Mouse (Mus musculus) midbrain, embryonic 16.5 days (tissue): ENCODE data around the gene Rbfox2. TPM values are rescaled to one million over a fixed set of nuclear protein-coding genes. Genes with fewer than 3 reads are reported as not detected.

Source experiments
- ATAC-seq: fragments of 200-750 bp; cut with Nextera tagmentation; 2 replicates; pipeline ENCODE4 v1.8.0; 2017; ENCODE audit warnings: moderate TSS enrichment
- H3K27ac ChIP-seq: fragments of 300-500 bp; sonication (generic); 2 replicates; pipeline ENCODE4 v1.5.1; 2014; ENCODE audit warnings: mild to moderate bottlenecking, low read length, mixed read lengths
- H3K27me3 ChIP-seq: fragments of 300-500 bp; sonication (generic); 2 replicates; pipeline ENCODE4 v1.6.1; 2014; ENCODE audit warnings: low read depth, low read length, mixed read lengths; ENCODE audit not compliant: control insufficient read depth, insufficient read depth
- H3K36me3 ChIP-seq: fragments of 300-500 bp; sonication (generic); 2 replicates; pipeline ENCODE4 v1.6.1; 2014; ENCODE audit warnings: mild to moderate bottlenecking, low read length, moderate library complexity, mixed read lengths; ENCODE audit not compliant: control insufficient read depth, insufficient read depth
- H3K4me1 ChIP-seq: fragments of 300-500 bp; sonication (generic); 2 replicates; pipeline ENCODE4 v1.6.1; 2014; ENCODE audit warnings: mild to moderate bottlenecking, low read length, mixed read lengths; ENCODE audit not compliant: control insufficient read depth, insufficient read depth
- H3K4me2 ChIP-seq: fragments of 300-500 bp; sonication (generic); 2 replicates; pipeline ENCODE4 v1.6.1; 2014; ENCODE audit warnings: mild to moderate bottlenecking, low read length, mixed read lengths
- H3K4me3 ChIP-seq: fragments of 300-500 bp; sonication (generic); 2 replicates; pipeline ENCODE4 v1.5.1; 2014; ENCODE audit warnings: low read depth, mild to moderate bottlenecking, low read length, moderate library complexity, mixed read lengths
- H3K9ac ChIP-seq: fragments of 300-500 bp; sonication (generic); 2 replicates; pipeline ENCODE4 v1.6.1; 2014; ENCODE audit warnings: low read depth, low read length, mixed read lengths
- H3K9me3 ChIP-seq: fragments of 300-500 bp; sonication (generic); replicated peaks from 2 replicates; pipeline ENCODE4 v1.6.1; 2014; ENCODE audit warnings: mild to moderate bottlenecking, low read length, mixed read lengths; ENCODE audit not compliant: control insufficient read depth, poor library complexity, severe bottlenecking
- WGBS: fragments of 180-500 bp; shearing (Covaris S2); extraction: QIAGEN DNeasy Blood & Tissue Kit; methylation state at CpG from one replicate; pipeline ENCODE4 v1.1.7; 2014; 5-methylcytosine and 5-hydroxymethylcytosine counted together
- polyA plus RNA-seq: library from polyadenylated mRNA; unstranded; fragments of >200 nt; fragmentation: Nextera tagmentation; extraction: Ambion mirVana; gene quantifications from 2 replicates; pipeline ENCODE4 v1.2.1, GENCODE M21; 2015

Gene Rbfox2
- polyA plus RNA-seq, 1 experiment from 2014 or later = 165 TPM

DNA sequence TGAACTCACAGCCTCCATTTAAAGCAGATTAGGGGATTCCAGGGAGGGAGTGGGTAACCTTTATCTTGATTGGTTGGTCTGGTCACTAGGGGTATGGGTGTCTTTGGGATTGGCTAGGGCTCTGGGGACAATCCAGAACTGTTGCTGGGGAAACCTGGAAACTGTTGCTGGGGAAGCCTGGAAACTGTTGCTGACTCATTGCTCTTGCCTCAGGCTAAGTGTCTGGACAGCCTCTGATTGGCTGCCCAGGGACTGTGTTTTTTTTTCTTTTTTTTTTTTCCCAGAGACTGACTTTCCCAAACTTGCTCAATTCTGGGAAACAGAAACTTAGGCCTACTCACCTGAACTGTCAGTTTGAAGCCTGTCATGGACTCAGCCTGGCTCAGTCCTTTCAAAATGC, 248.2 kb downstream of the Rbfox2 start:
- no peak overlapping the region for H3K27ac ChIP-seq
- H3K4me3 ChIP-seq = no peak overlapping the region
- no peak overlapping the region for H3K9ac ChIP-seq
- H3K9me3 ChIP-seq = no peaks in the 10 kb centered on the region
- no peaks in the 10 kb centered on the region for H3K36me3 ChIP-seq
- peaks cover 8% of the 10 kb centered on the region for H3K4me1 ChIP-seq
- H3K4me2 ChIP-seq = no peak overlapping the region
- no peaks in the 10 kb centered on the region for H3K27me3 ChIP-seq
- ATAC-seq = no peak

DNA sequence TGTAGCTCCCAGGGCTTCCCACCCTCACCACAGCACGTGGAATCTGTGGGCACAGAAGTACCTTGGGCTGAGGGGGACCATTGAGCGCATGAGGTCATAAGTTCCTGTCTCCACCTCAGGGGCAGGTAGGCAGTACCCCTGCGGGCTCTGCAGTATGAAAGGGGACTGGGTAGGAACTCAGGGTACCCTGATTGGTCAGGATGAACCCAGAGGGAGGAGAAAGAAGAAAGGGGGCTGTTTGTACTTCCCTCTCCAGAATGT, 250.1 kb downstream of the Rbfox2 start:
- no peak for ATAC-seq
- no peak overlapping the region for H3K9ac ChIP-seq
- H3K4me2 ChIP-seq = no peak overlapping the region
- H3K4me1 ChIP-seq = peaks cover 8% of the 10 kb centered on the region
- H3K9me3 ChIP-seq = no peaks in the 10 kb centered on the region
- H3K4me3 ChIP-seq = no peak overlapping the region
- no peaks in the 10 kb centered on the region for H3K36me3 ChIP-seq
- 71% methylated on average over 3 of the region's 3 CpGs for WGBS
- no peak overlapping the region for H3K27ac ChIP-seq
- no peaks in the 10 kb centered on the region for H3K27me3 ChIP-seq

DNA sequence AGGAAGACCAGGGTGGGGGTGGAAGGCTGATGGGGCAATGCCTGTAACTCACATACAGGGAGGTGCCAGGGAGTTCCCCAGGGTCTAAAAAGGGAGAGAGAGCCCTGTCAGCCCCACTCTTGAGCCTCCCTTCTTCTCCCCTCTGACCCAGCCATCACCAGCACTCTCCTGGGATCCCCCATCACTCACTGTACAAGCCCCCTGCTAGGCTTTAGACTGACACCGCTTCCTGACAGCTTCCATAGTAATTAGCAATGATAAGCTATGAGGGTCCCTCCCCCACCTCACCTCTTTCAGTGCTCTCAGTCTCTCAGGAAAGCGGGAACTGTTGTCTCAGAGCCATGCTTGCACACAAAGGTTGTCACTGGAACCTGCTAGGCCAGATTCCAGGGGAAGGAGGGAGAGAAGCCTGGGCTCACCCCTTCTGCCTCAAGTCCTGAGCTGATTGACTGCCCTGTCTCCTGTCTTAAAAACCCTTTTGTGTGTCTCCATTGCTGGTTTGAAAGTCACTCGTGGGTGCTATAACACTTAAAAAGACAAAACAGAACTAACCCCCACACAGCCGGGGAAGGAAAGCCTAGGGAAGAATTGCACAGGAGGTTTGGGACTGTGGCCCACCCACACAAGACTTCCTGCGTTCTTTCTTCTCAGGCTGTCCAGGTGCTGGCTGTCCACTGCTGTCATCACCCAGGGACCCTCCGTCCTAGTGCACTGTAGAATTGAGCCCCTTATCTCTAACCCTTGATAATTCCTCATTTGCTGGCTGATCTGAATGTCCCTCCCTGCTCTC, 250.6 kb downstream of the Rbfox2 start:
- no peaks in the 10 kb centered on the region for H3K36me3 ChIP-seq
- 0 out of 2 replicates have a peak overlapping the region, but pooled peaks have one; percentile 8 for H3K9ac ChIP-seq
- 29% methylated on average over 6 of the region's 6 CpGs for WGBS
- H3K4me1 ChIP-seq = peaks cover 8% of the 10 kb centered on the region
- H3K27ac ChIP-seq = peak overlapping the region; percentile 36; the same call in 1 of the 2 replicates
- H3K9me3 ChIP-seq = no peaks in the 10 kb centered on the region
- H3K4me2 ChIP-seq = no peak overlapping the region
- no peak; the same call in 1 of the 2 replicates for ATAC-seq
- no peaks in the 10 kb centered on the region for H3K27me3 ChIP-seq
- no peak overlapping the region for H3K4me3 ChIP-seq

DNA sequence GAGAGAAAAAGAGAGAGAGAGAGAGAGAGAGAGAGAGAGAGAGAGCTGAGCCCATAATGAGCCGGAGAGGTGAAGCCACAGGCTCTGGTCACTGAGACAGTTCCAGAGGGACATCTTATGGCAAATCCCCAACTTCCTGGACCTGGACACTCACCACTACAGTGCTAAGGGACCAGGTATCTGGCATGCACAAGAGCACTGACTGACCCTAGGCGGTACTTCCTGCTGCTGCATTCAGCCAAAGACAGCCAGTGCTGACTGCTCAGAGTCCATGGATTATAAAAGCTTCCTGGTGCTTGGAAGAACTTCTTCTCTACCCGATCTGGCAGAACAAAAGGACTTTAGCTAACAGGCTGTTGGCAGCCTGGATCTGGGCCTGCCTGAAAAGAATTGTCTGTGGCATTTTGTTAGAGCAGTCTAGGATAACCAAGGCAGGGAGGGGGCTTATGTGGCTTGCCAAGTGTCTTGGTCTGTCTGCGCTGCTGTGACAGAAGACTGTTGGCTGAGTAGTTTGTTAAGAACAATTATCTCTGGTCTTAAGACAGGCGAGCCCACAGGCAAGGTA, 252.1 kb downstream of the Rbfox2 start:
- Histone ChIP-seq H3K27ac (no peak overlapping the region), H3K9ac (no peak overlapping the region), H3K4me2 (no peak overlapping the region), H3K4me1 (peaks cover 8% of the 10 kb centered on the region), H3K4me3 (no peak overlapping the region), H3K9me3 (no peaks in the 10 kb centered on the region), H3K36me3 (no peaks in the 10 kb centered on the region), H3K27me3 (no peaks in the 10 kb centered on the region)
- ATAC-seq = no peak
- WGBS = 45% methylated on average over 5 of the region's 5 CpGs

DNA sequence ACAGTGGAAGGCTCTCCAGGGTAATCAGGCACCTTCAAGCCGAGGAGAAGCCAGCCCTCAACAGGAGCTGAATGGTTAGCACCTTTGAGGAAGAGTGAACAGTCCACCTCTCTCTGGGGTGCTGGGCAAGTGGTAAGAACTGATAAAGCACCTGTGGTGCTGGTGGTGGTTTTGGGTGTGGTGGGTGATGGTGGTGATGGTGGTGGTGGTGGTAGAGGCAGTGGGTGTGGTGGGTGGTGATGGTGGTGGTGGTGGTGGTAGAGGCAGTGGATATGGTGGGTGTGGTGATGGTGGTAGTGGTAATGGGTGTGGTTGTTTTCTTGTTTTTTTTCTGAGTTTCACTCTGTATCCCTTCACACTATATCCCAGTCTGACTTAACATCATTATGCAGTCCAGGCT, 253.8 kb downstream of the Rbfox2 start:
- H3K9me3 ChIP-seq = no peaks in the 10 kb centered on the region
- peaks cover 8% of the 10 kb centered on the region for H3K4me1 ChIP-seq
- no peak overlapping the region for H3K27ac ChIP-seq
- no peak overlapping the region for H3K4me2 ChIP-seq
- no peaks in the 10 kb centered on the region for H3K27me3 ChIP-seq
- 89% methylated on average over 1 of the region's 1 CpGs for WGBS
- H3K9ac ChIP-seq = no peak overlapping the region
- no peak overlapping the region for H3K4me3 ChIP-seq
- H3K36me3 ChIP-seq = no peaks in the 10 kb centered on the region
- no peak for ATAC-seq

DNA sequence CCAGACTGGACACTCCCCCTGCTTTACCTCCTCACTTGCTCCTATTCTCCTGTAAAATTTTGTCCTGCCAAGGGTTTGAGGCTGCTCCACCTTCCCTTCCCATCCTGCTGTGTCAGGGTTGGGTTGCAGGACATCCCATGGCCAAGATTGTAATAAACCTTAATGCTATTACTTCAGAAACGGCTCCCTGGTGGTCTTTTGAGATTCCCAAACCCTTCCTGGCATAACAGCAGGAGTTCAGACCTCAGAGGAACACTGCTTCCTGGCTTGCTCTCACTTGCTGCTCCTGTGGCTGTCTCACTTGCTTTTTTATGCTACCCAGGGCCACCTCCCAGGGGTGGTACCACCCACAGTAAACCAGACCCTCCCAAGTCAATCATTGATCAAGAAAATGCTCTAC, 254.6 kb downstream of the Rbfox2 start:
- Histone ChIP-seq H3K4me3 (no peak overlapping the region), H3K36me3 (no peaks in the 10 kb centered on the region), H3K4me2 (no peak overlapping the region), H3K9ac (no peak overlapping the region), H3K4me1 (peaks cover 8% of the 10 kb centered on the region), H3K27ac (no peak overlapping the region), H3K9me3 (no peaks in the 10 kb centered on the region), H3K27me3 (no peaks in the 10 kb centered on the region)
- ATAC-seq = no peak
- 30% methylated on average over 1 of the region's 1 CpGs for whole genome bisulfite sequencing

DNA sequence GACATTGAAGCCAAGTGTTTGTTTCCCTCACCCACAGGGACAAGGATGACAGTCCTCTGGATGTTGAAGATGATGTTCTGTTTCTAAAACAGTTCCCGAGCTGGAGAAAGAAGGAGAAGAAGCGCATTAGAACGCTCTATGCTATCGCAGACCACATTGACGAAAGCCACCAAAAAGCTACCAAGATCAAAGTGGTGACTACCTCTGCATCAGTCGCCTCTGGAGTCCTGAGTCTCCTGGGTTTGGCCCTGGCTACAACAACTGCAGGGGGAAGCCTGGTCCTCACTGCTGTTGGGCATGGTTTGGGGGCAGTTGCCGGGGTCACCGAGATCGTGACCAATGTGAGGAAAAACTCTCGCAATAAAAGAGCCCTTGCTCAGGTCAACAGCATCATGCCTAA, 256.2 kb downstream of the Rbfox2 start, which contains the start of gene Mb:
Mb (minus strand) TSS at position 101 of the 400 bp plus-strand sequence.
- H3K4me1 ChIP-seq = no peaks in the 10 kb centered on the region; the same call in 1 of the 2 replicates
- no peak within 1 kb of the TSS for H3K9ac ChIP-seq
- no peaks in the 10 kb centered on the region for H3K36me3 ChIP-seq
- no peaks in the 10 kb centered on the region for H3K27me3 ChIP-seq
- ATAC-seq = no peak
- no peak within 1 kb of the TSS for H3K4me2 ChIP-seq
- no peak within 1 kb of the TSS for H3K27ac ChIP-seq
- WGBS = 94% methylated on average over 10 of the region's 10 CpGs
- H3K9me3 ChIP-seq = no peaks in the 10 kb centered on the region
- no peak within 1 kb of the TSS for H3K4me3 ChIP-seq

DNA sequence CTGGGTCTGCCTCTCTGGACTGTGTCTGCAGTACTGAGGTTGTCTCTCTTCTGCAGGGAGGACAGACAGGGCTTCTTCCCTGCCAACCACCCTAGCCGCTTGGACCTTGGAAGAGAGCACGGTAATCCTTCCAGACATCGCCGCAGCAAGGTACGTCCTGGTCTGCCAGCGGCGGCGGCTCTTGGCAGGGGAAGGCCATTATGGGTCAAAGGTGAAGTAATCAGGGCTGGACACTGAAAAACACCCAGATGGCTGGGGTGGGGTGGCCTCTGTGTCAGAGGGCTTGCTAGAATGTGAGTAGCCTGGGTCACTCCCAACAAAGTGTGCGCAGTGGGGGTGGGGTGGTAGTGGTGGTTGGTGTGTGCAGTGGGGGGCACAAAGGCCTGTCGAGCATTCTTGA, 261.2 kb downstream of the Rbfox2 start:
- no peaks in the 10 kb centered on the region for H3K36me3 ChIP-seq
- 88% methylated on average over 10 of the region's 10 CpGs for WGBS
- no peak for ATAC-seq
- H3K4me2 ChIP-seq = no peak overlapping the region
- no peak overlapping the region for H3K9ac ChIP-seq
- no peaks in the 10 kb centered on the region for H3K27me3 ChIP-seq
- no peaks in the 10 kb centered on the region for H3K4me1 ChIP-seq
- H3K4me3 ChIP-seq = no peak overlapping the region
- H3K27ac ChIP-seq = no peak overlapping the region
- no peaks in the 10 kb centered on the region for H3K9me3 ChIP-seq

DNA sequence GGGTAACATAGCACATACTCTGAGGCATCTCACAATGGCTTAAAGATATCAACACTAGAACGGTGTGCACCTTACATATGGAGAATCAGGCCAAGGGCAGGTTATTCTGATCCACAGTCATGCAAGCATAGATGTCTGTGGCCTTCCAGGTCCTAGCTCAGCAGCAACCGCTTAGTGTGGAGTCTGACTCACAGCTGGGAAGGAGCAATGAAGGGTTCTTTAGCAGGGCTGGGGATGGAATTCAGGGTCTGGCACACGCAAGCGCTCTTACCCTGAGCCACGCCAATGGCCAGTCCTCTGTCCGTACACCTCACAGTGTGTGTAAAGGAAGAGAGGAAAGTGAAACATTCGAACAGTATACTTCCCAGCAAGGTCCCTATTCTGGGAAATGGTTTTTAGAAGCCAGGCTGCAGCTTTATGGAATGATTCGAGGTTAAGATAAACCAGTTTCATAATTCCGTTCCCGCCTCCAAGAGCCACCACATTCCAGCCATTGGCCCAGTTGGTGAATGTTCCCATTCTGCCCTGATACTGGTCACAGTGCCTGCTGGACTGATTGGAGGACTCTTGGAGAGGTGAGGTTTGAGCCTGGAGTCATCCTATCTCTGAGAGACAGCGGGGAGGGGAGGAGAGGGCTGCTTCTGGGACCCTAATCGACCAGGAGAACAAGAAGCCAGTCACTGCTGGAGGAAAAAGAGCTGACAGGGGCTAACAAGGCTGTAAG, 262.0 kb downstream of the Rbfox2 start, which contains the start of gene Apol6:
Apol6 (plus strand) TSS at position 133 of the 724 bp plus-strand sequence.
- no peaks in the 10 kb centered on the region for H3K27me3 ChIP-seq
- no peaks in the 10 kb centered on the region for H3K9me3 ChIP-seq
- no peak within 1 kb of the TSS for H3K9ac ChIP-seq
- no peak for ATAC-seq
- H3K4me1 ChIP-seq = no peaks in the 10 kb centered on the region
- H3K36me3 ChIP-seq = no peaks in the 10 kb centered on the region
- H3K27ac ChIP-seq = no peak within 1 kb of the TSS
- 85% methylated on average over 12 of the region's 12 CpGs for WGBS
- no peak within 1 kb of the TSS for H3K4me2 ChIP-seq
- no peak within 1 kb of the TSS for H3K4me3 ChIP-seq
